7 mouse cellular contexts compared by ENCODE assay signal in genomic region chr11:51915656-51916032, GRCm38 (mm10). TPM values are rescaled to one million over a fixed set of nuclear protein-coding genes. Genes with fewer than 3 reads are reported as not detected.
A peak's percentile ranks its signal among the peaks of the same experiment; 100 is the strongest.
DNase-seq lines count a peak whose midpoint lies in the region; ATAC-seq and TF ChIP-seq lines count a peak whose summit lies in the region.

No protein-coding gene starts in this region.

- peaks cover 15% of the 10 kb centered on the region for H3K4me1 ChIP-seq in spleen, adult 2 months (ENCODE audit: control insufficient read depth, insufficient read depth, insufficient read length)
- H3K4me1 ChIP-seq in forebrain, embryonic 13.5 days = peaks cover 15% of the 10 kb centered on the region
- peaks cover 19% of the 10 kb centered on the region for H3K4me1 ChIP-seq in liver, embryonic 13.5 days (replicated peaks)
- peaks cover 16% of the 10 kb centered on the region for H3K4me1 ChIP-seq in stomach, embryonic 16.5 days (ENCODE audit: control insufficient read depth, insufficient read depth, low read length)

- no peaks in the 10 kb centered on the region for H3K36me3 ChIP-seq in spleen, adult 2 months (ENCODE audit: control insufficient read depth, insufficient read depth, low read length)
- H3K36me3 ChIP-seq in forebrain, embryonic 13.5 days (ENCODE audit: poor library complexity, severe bottlenecking) = no peaks in the 10 kb centered on the region
- H3K36me3 ChIP-seq in liver, embryonic 13.5 days = no peaks in the 10 kb centered on the region
- no peaks in the 10 kb centered on the region for H3K36me3 ChIP-seq in stomach, embryonic 16.5 days (ENCODE audit: control insufficient read depth, insufficient read depth, low read length)

- no peak for DNase-seq in spleen, adult 2 months (ENCODE audit: low read depth in 1 of 2, low spot score in 2 of 2)
- no peak for DNase-seq in spleen, postnatal 36 days (ENCODE audit: low spot score in 2 of 2)
- DNase-seq in liver, embryonic 13.5 days = no peak
- no peak for DNase-seq in adrenal gland, postnatal 14 days
- no peak for DNase-seq in ovary, postnatal 14 days (ENCODE audit: low spot score)

- H3K9me3 ChIP-seq in forebrain, embryonic 13.5 days (replicated peaks) = no peaks in the 10 kb centered on the region
- no peaks in the 10 kb centered on the region for H3K9me3 ChIP-seq in liver, embryonic 13.5 days (replicated peaks)
- H3K9me3 ChIP-seq in stomach, embryonic 16.5 days (replicated peaks; ENCODE audit: control insufficient read depth, low read length) = no peaks in the 10 kb centered on the region

- no peak overlapping the region for H3K9ac ChIP-seq in forebrain, embryonic 13.5 days
- peak overlapping the region; percentile 37; the same call in 1 of the 2 replicates for H3K9ac ChIP-seq in liver, embryonic 13.5 days
- H3K9ac ChIP-seq in stomach, embryonic 16.5 days (ENCODE audit: low read length) = peak overlapping the region; percentile 65

- TF ChIP-seq POLR2A in spleen, adult 2 months (IDR thresholded peaks at IDR 0.05; ENCODE audit: low read depth, low read length) = no peak

- ATAC-seq in forebrain, embryonic 13.5 days = no peak
- ATAC-seq in liver, embryonic 13.5 days (ENCODE audit: low read depth) = no peak
- ATAC-seq in stomach, embryonic 16.5 days (ENCODE audit: insufficient read depth, low FRiP score) = peak; percentile 22; the same call in 1 of the 2 replicates

- WGBS in spleen, adult 2 months = 34% methylated on average over 8 of the region's 8 CpGs
- 15% methylated on average over 8 of the region's 8 CpGs for WGBS in forebrain, embryonic 13.5 days
- WGBS in liver, embryonic 13.5 days (ENCODE audit: insufficient replicate concordance) = 27% methylated on average over 8 of the region's 8 CpGs
- WGBS in stomach, embryonic 16.5 days = 6% methylated on average over 8 of the region's 8 CpGs

- no peak for TF ChIP-seq CTCF in spleen, adult 2 months (IDR thresholded peaks at IDR 0.05; ENCODE audit: extremely low read depth, insufficient read depth, insufficient read length, insufficient replicate concordance)

- peak overlapping the region; percentile 46 for H3K27ac ChIP-seq in spleen, adult 2 months (ENCODE audit: insufficient read depth, low read length)
- H3K27ac ChIP-seq in forebrain, embryonic 13.5 days = no peak overlapping the region
- H3K27ac ChIP-seq in liver, embryonic 13.5 days = 0 out of 2 replicates have a peak overlapping the region, but pooled peaks have one; percentile 10
- H3K27ac ChIP-seq in stomach, embryonic 16.5 days (ENCODE audit: low read length) = peak overlapping the region; percentile 96

- peak overlapping the region; percentile 58 for H3K4me2 ChIP-seq in forebrain, embryonic 13.5 days
- peak overlapping the region; percentile 65 for H3K4me2 ChIP-seq in liver, embryonic 13.5 days
- H3K4me2 ChIP-seq in stomach, embryonic 16.5 days (ENCODE audit: low read depth, low read length) = peak overlapping the region; percentile 83

- no peak overlapping the region for H3K4me3 ChIP-seq in spleen, adult 2 months (ENCODE audit: extremely low read depth, insufficient read depth, insufficient read length)
- peak overlapping the region; percentile 31; the same call in 1 of the 2 replicates for H3K4me3 ChIP-seq in forebrain, embryonic 13.5 days
- H3K4me3 ChIP-seq in liver, embryonic 13.5 days (replicated peaks) = peak overlapping the region; percentile 36
- peak overlapping the region; percentile 44 for H3K4me3 ChIP-seq in stomach, embryonic 16.5 days (replicated peaks; ENCODE audit: low read length)

- H3K27me3 ChIP-seq in spleen, adult 2 months (ENCODE audit: control insufficient read depth, insufficient read depth, low read length) = no peaks in the 10 kb centered on the region
- H3K27me3 ChIP-seq in forebrain, embryonic 13.5 days = no peaks in the 10 kb centered on the region
- no peaks in the 10 kb centered on the region for H3K27me3 ChIP-seq in liver, embryonic 13.5 days
- H3K27me3 ChIP-seq in stomach, embryonic 16.5 days (ENCODE audit: control insufficient read depth, insufficient read depth, low read length) = no peaks in the 10 kb centered on the region

RNA-seq across cellular contexts. Expression of gene Cdkn2aipnl, which starts 51.8 kb away (rescaled TPM):
- polyA plus RNA-seq in spleen, adult 2 months (2012; rRNA removed) = 22.7 TPM in 2 replicates
- 114 and 121 TPM in 2 replicates for polyA plus RNA-seq in forebrain, embryonic 13.5 days (2015; fragmentation: Nextera tagmentation; extraction: Ambion mirVana)
- 60.1 and 67.3 TPM in 2 replicates for polyA plus RNA-seq in liver, embryonic 13.5 days (2015; fragmentation: Nextera tagmentation; extraction: Ambion mirVana)
- 81.2 and 82.5 TPM in 2 replicates for polyA plus RNA-seq in stomach, embryonic 16.5 days (2015; fragmentation: Nextera tagmentation; extraction: Ambion mirVana)
- 20.1 and 24.9 TPM in 2 replicates for total RNA-seq in adrenal gland, postnatal 14 days (2021)

RNA-seq across cellular contexts. Expression of gene Jade2, which starts 58.2 kb away (rescaled TPM):
- 24.8 and 27.2 TPM in 2 replicates for polyA plus RNA-seq in spleen, adult 2 months (2012; rRNA removed)
- polyA plus RNA-seq in forebrain, embryonic 13.5 days (2015; fragmentation: Nextera tagmentation; extraction: Ambion mirVana) = 0.27 and 0.37 TPM in 2 replicates
- polyA plus RNA-seq in liver, embryonic 13.5 days (2015; fragmentation: Nextera tagmentation; extraction: Ambion mirVana) = 0.55 and 0.61 TPM in 2 replicates
- polyA plus RNA-seq in stomach, embryonic 16.5 days (2015; fragmentation: Nextera tagmentation; extraction: Ambion mirVana) = 1.7 and 1.8 TPM in 2 replicates
- 11.9 and 15.1 TPM in 2 replicates for total RNA-seq in adrenal gland, postnatal 14 days (2021)
